Mouse (Mus musculus) layer of hippocampus, adult 18-20 months (tissue): ENCODE results near the gene Rtn4rl1. TPM values are rescaled to one million over a fixed set of nuclear protein-coding genes. Genes with fewer than 3 reads are reported as not detected.
"Not testable (repeated sequence)": the region's sequence is repeated elsewhere in the genome, so short reads cannot be mapped to it uniquely, and the experiment has no call there.

Experiments
- DNase-seq, 2 experiments: peaks; one replicate each; pipeline ENCODE4 v3.0.0; 2022; ENCODE audit warnings: low spot score in 2 of 2
- microRNA-seq, 2 experiments: library from miRNA; unstranded; fragments of <30 nt; microRNA quantifications; one replicate each; pipeline ENCODE4 v1.2.0; 2021
- total RNA-seq, 2 experiments: library from RNA; stranded (reverse); gene quantifications; 2 replicates each; pipeline ENCODE4 v1.2.3; 2021

Gene Rtn4rl1
- total RNA-seq, 2 experiments from 2014 or later: 109 to 117 TPM

GRCm38 (mm10) chr11:75293852-75294361, 100.3 kb downstream of the Rtn4rl1 start:
- no peak for DNase-seq

- DNase-seq: no peak
Measured at GRCm38 (mm10) chr11:75294862-75295261, 101.3 kb downstream of the Rtn4rl1 start.

- not testable (repeated sequence) for DNase-seq
Measured at GRCm38 (mm10) chr11:75295534-75295933, 102.0 kb downstream of the Rtn4rl1 start.

- no peak for DNase-seq
Measured at GRCm38 (mm10) chr11:75296406-75297005, 102.9 kb downstream of the Rtn4rl1 start.

DNA sequence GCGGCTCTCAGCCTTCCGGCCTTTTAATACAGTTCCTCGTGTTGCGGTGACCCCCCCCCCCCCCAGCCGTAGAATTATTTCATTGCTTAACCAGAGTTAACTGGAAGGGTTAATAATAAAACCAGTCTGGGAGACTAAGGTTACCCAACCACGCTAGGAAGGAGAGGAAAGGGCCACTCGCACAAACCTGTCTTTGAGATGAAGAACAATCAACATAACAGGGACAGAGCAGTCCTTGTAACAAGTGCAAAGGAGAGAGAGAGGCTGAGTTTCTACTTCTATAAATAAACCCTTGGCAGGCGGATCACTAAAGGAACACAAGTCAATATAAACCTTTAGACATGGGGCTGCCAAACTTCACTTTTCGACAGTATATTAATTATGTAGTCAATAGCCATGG, 104.0 kb downstream of the Rtn4rl1 start:
- DNase-seq: no peak

DNA sequence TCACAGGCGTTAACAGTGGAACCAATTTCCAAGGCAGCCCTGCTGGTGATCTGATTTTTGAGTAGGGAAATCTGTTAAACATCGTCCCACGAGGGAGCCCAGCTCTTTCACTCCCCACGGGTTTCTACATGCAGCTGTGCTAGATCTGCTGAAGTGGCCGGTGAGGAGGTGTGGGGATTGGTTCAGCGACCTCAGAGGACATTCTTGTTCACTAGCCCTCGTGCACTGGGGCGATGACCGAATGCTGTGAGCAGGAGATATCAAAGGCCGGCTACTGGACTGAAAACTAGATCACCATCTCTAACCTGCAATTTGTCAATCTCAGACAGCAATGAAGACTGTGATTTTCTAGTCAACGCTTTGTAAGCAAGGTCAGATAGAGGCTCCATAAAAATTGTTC, 104.9 kb downstream of the Rtn4rl1 start:
- DNase-seq: no peak

GRCm38 (mm10) chr11:75299786-75300185, 106.2 kb downstream of the Rtn4rl1 start:
- peak in 1 of 2 experiments; percentile 52 for DNase-seq

DNA sequence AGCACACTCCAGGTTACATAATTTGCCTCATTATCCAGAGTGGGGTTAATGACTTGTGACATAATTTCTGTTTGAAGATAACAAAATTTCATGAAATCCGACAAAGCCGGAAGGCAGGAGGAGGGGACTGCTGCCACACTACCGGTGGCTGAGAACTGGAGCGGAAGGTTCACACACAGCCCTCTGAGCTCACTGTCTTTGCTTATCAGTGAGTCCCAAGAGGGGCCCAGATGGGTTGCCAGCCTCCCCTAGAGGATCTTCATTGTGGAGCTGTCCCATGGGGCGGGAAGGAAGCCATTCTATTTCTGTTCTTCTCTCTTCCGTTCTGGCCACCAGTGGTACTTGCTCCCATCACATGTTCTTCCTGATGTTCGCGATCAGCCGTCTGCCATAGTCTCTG, 107.4 kb downstream of the Rtn4rl1 start:
- DNase-seq: no peak

DNA sequence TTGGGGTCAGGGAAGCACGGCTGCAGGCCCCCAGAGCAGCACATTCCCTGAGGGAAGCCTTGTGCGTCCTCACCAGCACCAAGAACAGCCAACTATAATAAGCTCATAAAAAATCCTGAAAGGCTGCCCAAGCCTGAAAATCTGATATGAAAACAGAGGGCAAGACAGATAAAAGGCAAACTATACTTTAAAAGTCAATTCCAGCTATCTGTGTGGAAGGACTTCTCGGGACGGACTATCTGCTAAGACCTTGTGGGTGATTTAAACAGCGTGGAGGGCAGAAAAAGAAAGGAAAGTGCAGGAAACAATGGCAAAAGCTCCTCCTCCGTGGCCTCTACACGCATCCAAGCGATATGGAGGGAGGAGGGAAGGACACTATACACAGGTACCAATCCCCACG, 111.2 kb downstream of the Rtn4rl1 start:
- no peak for DNase-seq

- no peak for DNase-seq
Measured at GRCm38 (mm10) chr11:75308650-75309049, 115.1 kb downstream of the Rtn4rl1 start.

GRCm38 (mm10) chr11:75310813-75311212, 117.2 kb downstream of the Rtn4rl1 start:
- DNase-seq: no peak

- DNase-seq: no peak
Measured at GRCm38 (mm10) chr11:75311751-75312150, 118.2 kb downstream of the Rtn4rl1 start.

- peak in 1 of 2 experiments; percentile 67 for DNase-seq
Measured at GRCm38 (mm10) chr11:75313834-75314233, 120.3 kb downstream of the Rtn4rl1 start.

Small RNA genes lying within 50 kb of the gene (microRNA-seq; reads per million reads assigned to microRNA genes)
- gene Mir132 (16,917 to 20,446 reads per million in 2 experiments), gene Mir212 (319 to 533 reads per million in 2 experiments)

Other genes starting within 250 kb of the Rtn4rl1 start
- gene Hic1, start 24.3 kb upstream of the Rtn4rl1 start, total RNA-seq: 1 to 10 TPM; 2.7 to 3.3 TPM
- gene Ovca2, start 14.9 kb upstream of the Rtn4rl1 start, total RNA-seq: 10 to 100 TPM; 18.3 to 20.5 TPM
- gene Dph1, start 2.5 kb upstream of the Rtn4rl1 start, total RNA-seq: 10 to 100 TPM; 33.2 to 33.9 TPM
- gene Rpa1, start 154.5 kb downstream of the Rtn4rl1 start, total RNA-seq: 10 to 100 TPM; 63.7 to 68.1 TPM
- gene Smyd4, start 154.7 kb downstream of the Rtn4rl1 start, total RNA-seq: 10 to 100 TPM; 14.9 to 16.8 TPM
- gene Serpinf1, start 228.9 kb downstream of the Rtn4rl1 start, total RNA-seq: 10 to 100 TPM; 10.6 to 15.4 TPM
- under 1 TPM; 0.53 to 0.59 TPM for gene Serpinf2, start 245.8 kb downstream of the Rtn4rl1 start, total RNA-seq